Mouse (Mus musculus): ENCODE measurements at regions not wholly inside any gene's neighbourhood (a gene's known extent, or its start where the extent isn't known, plus 50 kb on each side); places are given as distances from the start of the nearest gene placed in this dataset.
A peak's percentile ranks its signal among the peaks of the same experiment; 100 is the strongest.

- no peak for DNase-seq
Observed at GRCm38 (mm10) chr5:83091483-83091882, 263.5 kb downstream of the Tecrl start.

GRCm38 (mm10) chr5:83054819-83055218 lies 300.2 kb downstream of the Tecrl start:
- DNase-seq, result no peak

- DNase-seq, result no peak
Observed at GRCm38 (mm10) chr5:83047214-83047613, 307.8 kb downstream of the Tecrl start.

GRCm38 (mm10) chr5:83029703-83030102 lies 325.3 kb downstream of the Tecrl start:
- no peak for DNase-seq

GRCm38 (mm10) chr5:83006038-83006437 lies 349.0 kb downstream of the Tecrl start:
- no peak for DNase-seq

- peak; percentile 85 to 93 for DNase-seq
Observed at GRCm38 (mm10) chr5:82989056-82989455, 365.9 kb downstream of the Tecrl start.

- DNase-seq, result no peak
Observed at GRCm38 (mm10) chr5:82969315-82969714, 385.7 kb downstream of the Tecrl start.

GRCm38 (mm10) chr5:82966824-82967223 lies 388.2 kb downstream of the Tecrl start:
- DNase-seq, result no peak

GRCm38 (mm10) chr5:82966180-82966579 lies 388.8 kb downstream of the Tecrl start:
- peak; percentile 84 to 86 for DNase-seq

GRCm38 (mm10) chr5:82964513-82964912 lies 390.5 kb downstream of the Tecrl start:
- DNase-seq, result no peak

GRCm38 (mm10) chr5:82956012-82956411 lies 399.0 kb downstream of the Tecrl start:
- no peak for DNase-seq

- no peak for DNase-seq
Observed at GRCm38 (mm10) chr5:82947060-82947459, 407.9 kb downstream of the Tecrl start.

- peak in 1 of 2 experiments; percentile 53 for DNase-seq
Observed at GRCm38 (mm10) chr5:82939786-82940185, 415.2 kb downstream of the Tecrl start.

GRCm38 (mm10) chr5:82899347-82899746 lies 455.6 kb downstream of the Tecrl start:
- peak; percentile 84 to 93 for DNase-seq

GRCm38 (mm10) chr5:82898912-82899311 lies 456.1 kb downstream of the Tecrl start:
- peak in 1 of 2 experiments; percentile 23 for DNase-seq

- peak; percentile 64 to 75 for DNase-seq
Observed at GRCm38 (mm10) chr5:82898389-82898788, 456.6 kb downstream of the Tecrl start.

- no peak for DNase-seq
Observed at GRCm38 (mm10) chr5:82869264-82869663, 485.7 kb downstream of the Tecrl start.

- DNase-seq, result no peak
Observed at GRCm38 (mm10) chr5:82864347-82864746, 490.6 kb downstream of the Tecrl start.

GRCm38 (mm10) chr5:82825327-82825726 lies 529.7 kb downstream of the Tecrl start:
- no peak for DNase-seq

- no peak for DNase-seq
Observed at GRCm38 (mm10) chr5:82793197-82793596, 561.8 kb downstream of the Tecrl start.
